Mouse (Mus musculus) erythroblast, embryonic 14.5 days (primary cell): Measurements from ENCODE around the gene Bicd2. TPM values are rescaled to one million over a fixed set of nuclear protein-coding genes. Genes with fewer than 3 reads are reported as not detected.
A peak's percentile ranks its signal among the peaks of the same experiment; 100 is the strongest.

Experiments used
- H3K27me3 ChIP-seq: 2 replicates; pipeline ENCODE4 v1.6.1; 2012; ENCODE audit warnings: inconsistent platforms; ENCODE audit not compliant: control insufficient read depth
- H3K36me3 ChIP-seq: 2 replicates; pipeline ENCODE4 v1.6.1; 2012; ENCODE audit warnings: mild to moderate bottlenecking, inconsistent platforms; ENCODE audit not compliant: control insufficient read depth
- H3K4me1 ChIP-seq: 2 replicates; pipeline ENCODE4 v1.6.1; 2012; ENCODE audit warnings: inconsistent platforms; ENCODE audit not compliant: control insufficient read depth
- H3K4me3 ChIP-seq: replicated peaks from 2 replicates; pipeline ENCODE3; 2012; ENCODE audit warnings: moderate library complexity, mild to moderate bottlenecking, inconsistent platforms
- H3K9me3 ChIP-seq: 2 replicates; pipeline ENCODE4 v1.6.1; 2012; ENCODE audit warnings: low read length, inconsistent platforms, mixed read lengths; ENCODE audit not compliant: control insufficient read depth
- GATA1 ChIP-seq: IDR thresholded peaks from 2 replicates; pipeline ENCODE4 v1.6.1; 2012; ENCODE audit warnings: low read length, inconsistent platforms, mixed read lengths
- TAL1 ChIP-seq: IDR thresholded peaks from 3 replicates; pipeline ENCODE4 v1.6.1; 2012; ENCODE audit warnings: low read length, inconsistent platforms, mixed read lengths
- polyA plus RNA-seq: library from polyadenylated mRNA; stranded (reverse); fragments of >175 nt; gene quantifications from 2 replicates; pipeline ENCODE4 v1.2.3, GENCODE M21; 2012

Bicd2 gene
- polyA plus RNA-seq, 1 experiment: 0.91 TPM

DNA sequence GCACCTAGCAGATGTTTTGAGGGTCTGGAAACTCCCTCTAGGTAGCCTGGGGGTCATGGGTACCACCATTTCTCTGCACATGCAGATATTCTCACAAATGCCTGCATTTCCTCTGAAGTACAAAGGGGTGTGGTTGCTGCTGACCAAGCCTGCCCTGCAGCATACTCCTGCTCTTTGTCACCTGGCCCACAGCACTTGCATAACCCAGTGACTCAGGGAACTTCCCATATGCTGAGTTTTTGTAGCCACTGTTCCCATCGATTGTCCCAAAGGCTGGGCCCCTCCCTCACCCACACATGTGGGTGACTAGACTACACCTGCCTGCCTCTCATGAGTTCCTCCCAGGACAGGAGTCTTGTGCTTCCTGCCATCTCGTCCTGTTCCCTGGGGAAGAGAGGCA lies 61.2 kb downstream of the Bicd2 start:
- H3K27me3 ChIP-seq: no peaks in the 10 kb centered on the region
- peaks cover 7% of the 10 kb centered on the region; the same call in 1 of the 2 replicates for H3K9me3 ChIP-seq
- H3K4me1 ChIP-seq: no peaks in the 10 kb centered on the region
- H3K4me3 ChIP-seq: no peak overlapping the region
- no peaks in the 10 kb centered on the region for H3K36me3 ChIP-seq
- TF ChIP-seq TAL1 (no peak; the same call in 2 of the 3 replicates), GATA1 (no peak)

DNA sequence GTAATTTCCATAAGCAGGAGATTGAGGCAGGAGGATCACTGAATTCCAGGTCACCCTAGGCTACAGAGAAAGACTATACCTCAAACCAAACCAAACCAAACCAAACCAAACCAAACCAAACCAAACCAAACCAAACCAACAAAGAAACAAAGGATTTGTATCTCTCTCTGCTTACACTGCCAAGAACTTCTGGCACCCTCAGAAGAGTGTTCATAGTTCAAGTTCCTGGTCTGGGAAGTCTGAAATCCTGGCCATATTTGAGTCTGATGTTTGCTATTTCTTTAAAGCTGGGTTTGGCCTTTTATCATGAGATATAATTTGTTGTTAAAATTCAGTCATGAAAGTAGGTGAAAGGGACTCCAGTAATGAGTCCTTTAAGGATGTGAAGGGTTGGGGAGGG lies 66.4 kb downstream of the Bicd2 start:
- no peaks in the 10 kb centered on the region for H3K9me3 ChIP-seq
- H3K4me3 ChIP-seq: no peak overlapping the region
- TF ChIP-seq GATA1: no peak
- no peak for TF ChIP-seq TAL1
- H3K36me3 ChIP-seq: no peaks in the 10 kb centered on the region
- H3K4me1 ChIP-seq: no peaks in the 10 kb centered on the region
- no peaks in the 10 kb centered on the region for H3K27me3 ChIP-seq

DNA sequence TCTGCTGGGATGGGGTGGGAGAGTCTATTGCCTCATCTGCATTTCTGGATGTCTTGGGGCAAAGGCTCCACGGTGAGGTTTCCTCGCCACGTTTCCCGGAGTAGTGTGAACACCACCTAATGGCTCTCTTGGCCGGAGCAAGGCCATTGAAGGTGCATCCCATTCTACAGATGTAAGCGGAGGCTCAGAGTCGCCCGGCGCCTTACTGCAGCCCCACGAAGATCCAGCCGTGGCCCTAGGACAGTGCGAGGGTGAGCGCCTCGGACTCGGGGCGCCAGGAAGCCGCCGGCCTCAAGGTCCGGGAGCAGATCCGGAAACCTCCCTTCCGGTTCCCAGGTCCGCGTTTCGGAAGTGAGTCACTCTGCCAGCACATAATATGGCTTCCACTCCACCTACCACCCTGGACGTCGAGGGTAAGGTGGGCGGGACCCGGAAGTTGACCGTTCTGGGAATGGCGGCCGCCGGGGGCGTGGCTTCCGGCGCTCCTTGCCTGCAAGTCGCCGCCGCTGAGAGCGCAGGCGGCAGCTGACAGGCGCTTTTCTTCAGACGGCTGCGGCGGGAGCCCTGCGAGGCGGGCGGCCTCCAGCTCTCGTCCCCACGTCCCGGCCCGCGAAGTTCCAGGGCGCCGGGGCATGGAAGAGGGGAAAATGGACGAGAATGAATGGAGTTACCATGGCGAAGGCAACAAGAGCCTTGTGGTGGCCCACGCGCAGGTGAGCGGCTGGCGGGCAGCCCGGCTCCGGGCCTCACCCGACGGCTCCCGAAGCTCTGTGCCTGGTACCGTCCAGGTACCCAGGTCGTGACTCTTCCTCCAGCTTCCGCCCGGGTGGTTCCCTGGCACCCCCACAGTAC lies 79.6 kb downstream of the Bicd2 start, which contains the start of gene Ippk:
TSS of gene Ippk (plus strand) at position 496 of the 852 bp plus-strand sequence.
- H3K36me3 ChIP-seq: peaks cover 4% of the 10 kb centered on the region
- peaks cover 7% of the 10 kb centered on the region; the same call in 1 of the 2 replicates for H3K27me3 ChIP-seq
- peaks cover 32% of the 10 kb centered on the region for H3K4me1 ChIP-seq
- H3K4me3 ChIP-seq: peak within 1 kb of the TSS; percentile 91
- no peak for TF ChIP-seq TAL1
- no peak for TF ChIP-seq GATA1
- no peaks in the 10 kb centered on the region for H3K9me3 ChIP-seq

- H3K9me3 ChIP-seq: no peaks in the 10 kb centered on the region
- H3K4me1 ChIP-seq: peaks cover 36% of the 10 kb centered on the region
- H3K27me3 ChIP-seq: peaks cover 7% of the 10 kb centered on the region; the same call in 1 of the 2 replicates
- H3K36me3 ChIP-seq: peaks cover 4% of the 10 kb centered on the region
- peak overlapping the region; percentile 91 for H3K4me3 ChIP-seq
- no peak for TF ChIP-seq GATA1
- no peak for TF ChIP-seq TAL1
These were observed 80.2 kb downstream of the Bicd2 start for GRCm38 (mm10) chr13:49421606-49421917.

- peaks cover 4% of the 10 kb centered on the region for H3K36me3 ChIP-seq
- TF ChIP-seq TAL1 (no peak), GATA1 (no peak)
- peak overlapping the region; percentile 91 for H3K4me3 ChIP-seq
- H3K4me1 ChIP-seq: peaks cover 37% of the 10 kb centered on the region
- H3K9me3 ChIP-seq: no peaks in the 10 kb centered on the region
- peaks cover 7% of the 10 kb centered on the region; the same call in 1 of the 2 replicates for H3K27me3 ChIP-seq
These were observed 80.6 kb downstream of the Bicd2 start for GRCm38 (mm10) chr13:49421959-49422358.

DNA sequence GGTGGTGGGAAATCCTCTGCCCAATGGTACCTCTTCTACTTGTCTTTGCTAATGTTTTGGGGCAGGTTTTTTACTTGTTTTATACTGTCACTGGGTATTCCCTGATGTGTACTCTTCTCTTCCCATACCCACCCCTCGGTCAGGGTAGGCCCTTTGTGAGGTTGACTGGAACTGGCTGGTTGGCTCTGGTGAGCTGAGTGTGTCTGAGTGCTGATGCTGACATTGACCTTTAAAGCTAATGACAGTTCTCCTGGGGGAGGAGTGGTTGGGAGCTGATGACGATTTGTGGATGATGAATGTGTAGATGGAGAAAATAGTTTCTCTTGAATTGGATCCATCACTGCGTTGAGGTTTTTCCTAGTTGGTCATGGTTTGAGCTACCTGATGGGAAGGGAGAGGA lies 85.4 kb downstream of the Bicd2 start:
- Histone ChIP-seq H3K9me3 (no peaks in the 10 kb centered on the region), H3K36me3 (peaks cover 18% of the 10 kb centered on the region), H3K4me3 (no peak overlapping the region), H3K27me3 (no peaks in the 10 kb centered on the region), H3K4me1 (peaks cover 25% of the 10 kb centered on the region)
- no peak for TF ChIP-seq TAL1
- TF ChIP-seq GATA1: no peak

- H3K4me1 ChIP-seq: peaks cover 11% of the 10 kb centered on the region
- no peak for TF ChIP-seq TAL1
- TF ChIP-seq GATA1: no peak
- no peaks in the 10 kb centered on the region for H3K27me3 ChIP-seq
- no peaks in the 10 kb centered on the region for H3K9me3 ChIP-seq
- peaks cover 28% of the 10 kb centered on the region for H3K36me3 ChIP-seq
- no peak overlapping the region for H3K4me3 ChIP-seq
These were observed 86.8 kb downstream of the Bicd2 start for GRCm38 (mm10) chr13:49428042-49428675.

DNA sequence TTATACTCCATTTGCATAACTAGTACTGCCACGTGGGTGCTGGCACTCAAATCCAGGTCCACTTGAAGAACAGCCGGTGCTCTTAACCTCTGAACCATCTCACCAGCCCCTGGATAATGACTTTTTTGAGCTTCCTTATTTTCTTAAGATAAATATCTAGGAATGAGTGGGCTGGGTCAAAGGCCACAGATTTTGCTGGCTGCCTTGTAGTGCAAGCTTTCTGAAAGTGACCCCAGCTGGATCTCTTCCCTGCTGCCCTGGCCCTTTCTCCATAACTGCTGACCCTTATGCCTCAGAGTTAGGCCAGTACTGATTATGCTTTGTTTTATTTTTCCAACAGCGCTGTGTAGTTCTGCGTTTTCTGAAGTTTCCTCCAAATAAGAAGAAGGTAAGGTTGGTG lies 89.1 kb downstream of the Bicd2 start:
- TF ChIP-seq TAL1 (no peak), GATA1 (no peak)
- Histone ChIP-seq H3K4me1 (peaks cover 11% of the 10 kb centered on the region), H3K27me3 (no peaks in the 10 kb centered on the region), H3K4me3 (no peak overlapping the region), H3K9me3 (no peaks in the 10 kb centered on the region), H3K36me3 (peaks cover 47% of the 10 kb centered on the region)

DNA sequence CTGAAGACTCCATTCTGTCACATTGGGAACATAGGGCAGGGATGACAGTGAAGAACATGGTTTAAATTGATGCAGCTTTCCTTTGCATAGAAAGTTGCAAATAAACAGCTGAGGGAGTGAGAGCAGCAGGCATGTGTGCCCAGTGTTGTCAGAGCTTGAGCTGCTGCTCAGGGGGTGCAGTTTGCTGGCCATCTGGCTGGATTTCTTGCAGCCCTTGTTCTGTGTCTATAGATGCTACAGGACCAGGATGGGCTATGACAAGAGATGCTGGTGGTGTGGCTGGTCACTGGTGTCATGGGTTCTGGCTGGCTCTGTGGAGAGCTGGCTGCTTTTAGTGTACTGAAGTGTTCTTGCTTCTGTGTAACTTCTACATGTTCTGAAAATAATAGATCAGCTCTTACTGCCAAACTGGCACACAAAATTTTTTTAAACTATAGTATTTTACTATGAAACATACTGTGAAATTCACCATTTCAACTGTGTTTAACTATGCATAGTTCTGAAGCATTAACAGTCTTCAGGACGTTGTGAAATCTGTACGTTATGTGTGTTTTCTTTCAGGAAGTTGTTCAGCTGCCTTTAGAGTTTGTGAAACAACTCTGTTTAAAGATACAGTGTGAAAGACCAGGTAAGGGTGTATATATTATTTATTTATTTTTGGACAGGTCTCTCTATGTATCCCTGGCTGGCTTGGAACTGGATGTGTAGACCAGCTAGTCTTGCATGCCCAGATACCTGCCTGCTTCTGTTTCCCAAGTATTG lies 92.1 kb downstream of the Bicd2 start:
- Histone ChIP-seq H3K36me3 (peaks cover 64% of the 10 kb centered on the region), H3K4me3 (no peak overlapping the region), H3K4me1 (peaks cover under 1% of the 10 kb centered on the region; the same call in 1 of the 2 replicates), H3K9me3 (no peaks in the 10 kb centered on the region), H3K27me3 (no peaks in the 10 kb centered on the region)
- TF ChIP-seq TAL1 (no peak), GATA1 (no peak)
